Mouse (Mus musculus): ENCODE results near the gene H2-DMb1.

The H2-DMb1 gene

DNA sequence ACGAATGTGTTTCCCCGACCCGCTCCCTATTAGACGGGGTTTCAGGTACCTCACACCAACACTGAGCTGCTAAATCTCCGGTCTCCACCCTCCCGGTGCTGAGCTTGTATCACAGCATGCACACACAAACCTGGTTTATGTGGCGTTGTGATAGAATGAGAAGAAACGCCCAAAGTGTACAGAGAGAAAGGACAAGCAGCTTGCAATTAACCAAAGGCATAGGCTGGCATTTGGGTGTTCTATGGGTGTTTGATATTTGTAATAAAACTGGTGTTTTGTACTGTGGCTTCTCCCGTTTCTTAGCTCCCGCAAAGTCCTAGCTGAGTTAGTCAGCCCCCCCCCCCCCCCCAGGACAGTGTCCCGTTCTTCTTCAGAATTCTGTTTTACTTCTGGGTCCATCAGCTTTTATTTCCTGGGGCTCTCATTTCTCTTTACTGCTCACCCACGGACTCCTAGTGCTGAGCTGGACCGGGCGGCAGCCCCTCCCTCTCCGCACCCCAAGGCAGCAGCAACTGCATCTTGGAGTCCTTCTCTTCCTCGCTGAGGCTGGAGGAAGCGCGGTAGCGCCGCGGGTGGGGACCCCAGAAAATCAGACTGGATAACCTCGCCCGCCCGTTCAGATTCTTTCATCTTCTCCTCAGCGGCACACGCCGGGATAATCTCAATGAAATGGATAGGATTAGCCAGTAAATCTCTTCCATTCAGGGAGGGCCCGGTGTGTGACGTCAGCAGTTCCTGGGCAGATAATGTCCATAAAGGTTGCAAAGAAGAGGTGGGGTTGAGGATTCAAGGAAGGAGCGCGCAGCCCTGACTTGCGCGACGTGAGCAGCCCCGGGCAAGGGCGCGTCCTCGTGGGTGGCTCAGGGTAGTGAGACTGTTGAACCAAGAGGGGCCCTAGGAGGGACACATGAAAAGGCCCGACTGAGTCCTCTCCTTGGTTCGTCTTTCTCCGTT, 44.3 kb downstream of the H2-DMb1 start, which contains the start of gene Psmb8:
Gene Psmb8 (plus strand): TSS at position 781 of the 954 bp plus-strand sequence.
- peak; percentile 80 to 88 for DNase-seq

DNA sequence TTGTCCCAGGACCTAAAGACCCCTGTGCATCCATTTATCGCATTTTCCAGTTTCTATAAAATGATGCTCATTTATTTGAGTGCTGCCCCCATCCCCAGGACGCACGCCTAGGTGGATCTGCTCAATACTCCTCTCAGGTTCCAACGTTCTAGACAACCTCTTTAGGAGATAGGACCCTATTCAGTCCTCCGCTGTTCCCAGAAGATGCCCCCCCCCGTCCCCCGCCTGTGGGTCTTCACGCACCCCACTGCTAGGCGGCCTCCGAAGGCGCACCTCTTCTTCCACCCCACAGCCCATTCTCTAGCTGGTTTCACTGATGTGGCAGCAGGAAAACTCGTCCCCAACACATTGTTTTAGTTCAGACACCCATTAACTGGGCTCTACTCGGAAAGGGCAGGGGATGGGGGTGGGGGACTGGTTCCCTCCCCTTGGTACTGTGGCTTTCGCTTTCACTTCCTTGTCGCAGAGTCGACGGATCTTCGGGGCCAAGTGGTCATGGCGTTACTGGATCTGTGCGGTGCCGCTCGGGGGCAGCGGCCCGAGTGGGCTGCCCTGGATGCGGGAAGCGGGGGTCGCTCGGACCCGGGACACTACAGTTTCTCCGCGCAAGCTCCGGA, 45.1 kb downstream of the H2-DMb1 start:
- peak; percentile 76 to 81 for DNase-seq

DNA sequence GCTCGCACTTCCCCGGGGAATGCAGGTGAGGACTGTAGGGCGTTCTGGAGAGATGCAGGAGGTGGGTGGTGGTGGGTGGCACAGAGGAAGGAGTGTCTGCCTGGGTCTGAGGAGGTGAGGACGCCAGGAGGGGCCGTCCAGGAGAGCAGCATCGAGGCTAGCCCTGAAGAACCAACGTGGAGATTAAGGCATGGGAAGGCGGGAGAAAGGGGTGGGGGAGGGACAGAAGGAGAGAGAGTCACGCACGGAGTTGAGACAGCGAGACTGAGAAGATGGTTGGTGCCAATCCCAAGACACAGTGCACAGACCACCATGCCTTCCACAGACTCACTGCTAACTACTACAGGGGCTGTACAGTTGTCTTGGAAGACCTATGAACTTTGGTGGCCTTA, 45.6 kb downstream of the H2-DMb1 start:
- DNase-seq, result no peak

DNA sequence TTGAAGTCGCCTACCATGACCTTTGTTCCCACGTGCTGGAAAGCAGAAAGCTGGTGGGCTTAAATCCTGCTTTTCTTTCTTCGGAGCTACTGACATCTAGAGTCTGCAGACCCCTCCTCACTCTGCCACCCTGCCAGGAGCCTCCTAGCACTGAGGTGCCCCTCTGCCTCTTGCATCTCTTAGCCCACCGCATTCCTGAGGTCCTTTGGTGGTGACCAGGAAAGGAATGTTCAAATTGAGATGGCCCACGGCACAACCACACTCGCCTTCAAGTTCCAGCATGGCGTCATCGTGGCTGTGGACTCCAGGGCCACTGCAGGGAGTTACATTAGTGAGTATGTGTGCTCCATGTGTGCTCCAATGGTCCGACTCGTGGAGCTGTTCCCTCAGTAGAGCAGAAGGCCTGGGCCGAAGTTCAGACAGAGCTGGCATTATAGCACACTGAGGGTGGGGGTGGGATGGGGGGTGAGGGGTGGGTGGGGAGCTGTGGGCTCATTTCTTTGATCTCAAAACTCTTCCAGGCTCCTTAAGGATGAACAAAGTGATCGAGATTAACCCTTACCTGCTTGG, 46.3 kb downstream of the H2-DMb1 start:
- DNase-seq, result no peak

DNA sequence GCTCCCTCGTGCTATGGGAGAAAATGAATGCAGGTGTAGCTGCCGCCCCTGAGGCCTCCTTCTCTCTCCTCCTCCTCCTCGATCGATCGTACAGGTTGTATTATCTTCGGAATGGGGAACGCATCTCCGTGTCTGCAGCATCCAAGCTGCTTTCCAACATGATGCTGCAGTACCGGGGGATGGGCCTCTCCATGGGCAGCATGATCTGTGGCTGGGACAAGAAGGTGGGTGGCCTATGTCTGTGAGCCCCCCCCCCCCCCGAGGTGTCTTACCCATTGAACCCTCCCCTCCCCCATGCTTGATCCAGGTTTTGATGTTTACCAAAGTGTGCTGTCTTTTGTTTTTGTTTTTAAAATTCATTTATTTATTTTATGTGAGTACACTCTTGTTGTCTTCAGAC, 47.2 kb downstream of the H2-DMb1 start:
- DNase-seq, result no peak

DNA sequence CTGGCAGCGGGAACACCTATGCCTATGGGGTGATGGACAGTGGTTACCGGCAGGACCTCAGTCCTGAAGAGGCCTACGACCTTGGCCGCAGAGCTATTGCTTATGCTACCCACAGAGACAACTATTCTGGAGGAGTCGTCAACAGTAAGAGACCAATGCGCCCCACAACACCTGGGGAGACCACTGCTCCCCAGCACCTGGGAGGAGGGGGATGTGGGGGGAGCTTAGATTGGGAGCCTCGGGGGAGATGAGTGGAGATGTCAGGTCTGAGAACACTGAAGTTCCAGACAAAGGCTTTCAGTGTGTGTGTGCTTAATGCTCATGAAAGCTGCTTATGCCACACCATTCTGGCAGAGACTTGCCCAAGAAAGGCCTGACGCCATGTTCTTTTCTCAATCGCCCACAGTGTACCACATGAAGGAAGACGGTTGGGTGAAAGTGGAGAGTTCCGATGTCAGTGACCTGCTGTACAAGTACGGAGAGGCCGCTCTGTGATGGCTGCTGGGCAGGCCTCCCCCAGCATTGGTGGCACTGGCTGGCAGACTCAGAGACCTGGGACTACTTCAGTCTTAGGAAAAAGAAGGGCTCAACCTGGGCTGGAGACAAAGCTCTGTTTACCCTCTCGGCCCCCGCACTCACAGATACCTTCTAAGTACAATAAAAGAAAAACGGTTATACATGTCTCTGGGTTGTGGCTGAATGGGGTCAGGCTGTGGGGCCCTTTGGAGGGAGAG, 48.1 kb downstream of the H2-DMb1 start:
- no peak for DNase-seq

DNA sequence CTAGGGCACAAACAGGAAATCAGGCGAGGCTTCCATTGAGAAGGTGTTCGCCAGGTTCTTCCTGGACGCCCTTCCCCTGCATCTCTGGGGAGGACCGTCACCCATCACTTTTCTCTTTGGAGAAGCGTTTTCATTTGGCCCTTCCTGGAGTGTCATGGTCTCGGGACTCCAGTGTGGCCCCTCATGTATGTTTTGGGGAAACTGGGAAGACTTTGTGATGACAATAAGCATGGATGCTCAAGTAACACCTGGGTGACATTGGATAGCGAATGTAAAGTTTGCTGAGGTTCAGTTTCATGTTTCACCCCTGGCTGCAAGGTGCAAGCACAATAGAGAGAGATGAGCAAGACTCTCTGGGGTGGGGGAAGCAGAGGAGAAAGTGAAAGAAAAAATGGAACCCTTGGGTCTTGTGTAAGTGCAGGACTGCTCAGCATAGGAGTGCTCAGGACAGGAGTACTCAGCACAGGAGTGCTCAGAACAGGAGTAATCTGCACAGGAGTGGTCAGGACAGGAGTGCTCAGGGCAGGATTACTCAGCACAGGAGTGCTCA, 48.7 kb downstream of the H2-DMb1 start:
- DNase-seq, result no peak

DNA sequence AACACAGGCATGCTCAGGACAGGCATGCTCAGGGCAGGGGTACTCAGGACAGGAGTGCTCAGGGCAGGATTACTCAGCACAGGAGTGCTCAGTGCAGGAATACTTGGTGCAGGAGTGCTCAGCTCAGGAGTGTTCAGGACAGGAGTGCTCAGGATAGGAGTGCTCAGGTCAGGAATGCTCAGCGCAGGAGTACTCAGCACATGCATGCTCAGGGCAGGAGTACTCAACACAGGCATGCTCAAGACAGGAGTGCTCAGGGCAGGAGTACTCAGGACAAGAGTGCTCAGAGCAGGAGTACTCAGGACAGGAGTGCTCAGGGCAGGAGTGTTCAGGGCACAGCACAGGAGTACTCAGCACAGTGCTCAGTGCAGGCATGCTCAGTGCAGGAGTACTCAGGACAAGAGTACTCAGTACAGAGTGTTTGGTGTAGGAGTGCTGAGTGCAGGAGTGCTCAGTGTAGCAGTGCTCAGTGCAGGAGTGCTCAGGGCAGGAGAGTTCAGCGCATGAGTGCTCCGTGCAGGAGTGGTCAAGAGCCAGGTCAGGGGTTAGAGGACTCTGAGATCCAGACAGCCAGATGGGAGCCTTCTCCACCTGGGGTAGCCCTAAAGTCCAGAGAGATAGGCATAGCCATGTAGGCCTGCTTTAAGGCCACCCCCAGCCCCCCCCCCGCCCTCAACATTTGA, 50.0 kb downstream of the H2-DMb1 start:
- DNase-seq, result no peak

DNA sequence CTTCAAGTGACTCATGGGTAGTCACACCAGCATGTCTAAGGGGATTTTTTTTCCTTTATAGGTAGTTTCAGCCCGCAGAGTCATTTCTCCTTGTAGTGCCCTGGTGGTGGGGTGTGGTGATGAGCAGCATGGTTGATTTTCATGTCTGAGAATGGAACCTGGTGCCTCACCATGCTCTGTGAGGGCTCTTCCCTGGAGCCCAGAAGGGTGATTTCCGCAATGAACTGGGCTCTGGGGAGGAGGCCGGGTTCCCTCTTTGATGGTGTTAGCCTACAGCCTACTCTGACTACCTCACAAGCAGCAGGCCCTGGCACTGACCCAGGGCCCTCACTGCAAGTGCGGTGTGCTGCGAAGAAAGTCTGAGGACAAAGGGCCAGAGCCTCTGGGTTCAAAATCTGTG, 50.6 kb downstream of the H2-DMb1 start, which contains the start of gene Tap2:
Gene Tap2 (plus strand): TSS at position 84 of the 400 bp plus-strand sequence.
- no peak for DNase-seq

DNA sequence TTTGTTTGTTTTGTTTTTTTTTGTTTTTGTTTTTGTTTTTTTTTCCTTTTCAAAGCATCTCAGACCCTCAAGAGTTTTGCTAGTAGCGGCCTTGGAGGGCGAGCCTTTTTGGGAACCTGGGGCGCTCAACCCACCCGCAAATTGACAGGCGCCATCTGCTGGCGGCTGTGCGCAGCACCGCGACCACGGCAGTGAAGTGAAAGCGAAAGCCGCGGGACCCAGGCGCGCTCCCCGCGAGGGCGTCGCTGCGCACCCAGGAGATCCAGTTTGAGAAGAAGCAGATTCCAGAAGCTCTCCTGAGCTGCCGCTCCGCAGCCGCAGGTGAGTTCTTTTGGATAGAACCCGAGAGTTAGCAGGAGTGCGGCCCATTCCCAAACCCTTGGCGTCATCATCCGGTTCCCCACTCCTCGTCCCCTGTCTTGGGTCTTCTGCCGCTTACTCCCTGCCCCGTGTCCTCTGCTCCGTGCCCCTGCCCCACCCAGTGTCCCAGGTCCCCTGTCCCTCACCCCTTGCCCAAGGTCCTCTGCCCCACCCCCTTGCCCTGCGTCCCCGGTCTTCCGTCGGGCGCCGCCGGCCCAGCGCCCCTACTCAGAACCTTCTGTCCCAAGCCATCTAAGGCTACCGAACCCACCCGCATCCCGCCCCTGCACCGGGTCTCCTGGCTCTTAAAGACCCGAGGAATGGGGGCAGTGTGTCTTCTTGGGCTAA, 51.6 kb downstream of the H2-DMb1 start:
- DNase-seq, result peak; percentile 88 to 94

DNA sequence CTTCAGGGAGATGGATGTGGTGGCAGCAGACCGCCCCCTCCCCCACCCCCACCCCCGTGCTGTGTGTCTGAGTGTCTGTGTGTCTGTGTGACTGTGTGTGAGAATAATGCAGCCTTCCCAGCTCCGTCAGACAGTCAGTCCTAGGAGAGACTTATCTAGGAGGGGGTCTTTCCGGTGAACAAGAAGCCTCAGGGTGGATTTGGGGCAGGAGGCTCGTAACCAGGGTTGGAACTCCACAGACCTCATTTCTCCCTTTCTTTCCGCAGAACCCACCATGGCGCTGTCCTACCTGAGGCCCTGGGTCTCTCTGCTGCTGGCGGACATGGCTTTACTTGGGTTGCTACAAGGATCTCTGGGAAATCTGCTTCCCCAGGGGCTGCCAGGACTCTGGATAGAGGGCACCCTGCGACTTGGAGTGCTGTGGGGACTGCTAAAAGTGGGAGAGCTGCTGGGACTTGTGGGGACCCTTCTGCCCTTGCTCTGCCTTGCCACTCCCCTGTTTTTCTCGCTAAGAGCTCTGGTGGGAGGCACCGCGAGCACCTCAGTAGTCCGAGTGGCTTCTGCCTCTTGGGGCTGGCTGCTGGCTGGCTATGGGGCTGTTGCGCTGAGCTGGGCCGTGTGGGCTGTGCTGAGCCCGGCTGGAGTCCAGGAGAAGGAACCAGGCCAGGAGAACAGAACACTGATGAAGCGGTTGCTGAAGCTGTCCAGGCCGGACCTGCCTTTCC, 52.3 kb downstream of the H2-DMb1 start:
- no peak for DNase-seq

DNA sequence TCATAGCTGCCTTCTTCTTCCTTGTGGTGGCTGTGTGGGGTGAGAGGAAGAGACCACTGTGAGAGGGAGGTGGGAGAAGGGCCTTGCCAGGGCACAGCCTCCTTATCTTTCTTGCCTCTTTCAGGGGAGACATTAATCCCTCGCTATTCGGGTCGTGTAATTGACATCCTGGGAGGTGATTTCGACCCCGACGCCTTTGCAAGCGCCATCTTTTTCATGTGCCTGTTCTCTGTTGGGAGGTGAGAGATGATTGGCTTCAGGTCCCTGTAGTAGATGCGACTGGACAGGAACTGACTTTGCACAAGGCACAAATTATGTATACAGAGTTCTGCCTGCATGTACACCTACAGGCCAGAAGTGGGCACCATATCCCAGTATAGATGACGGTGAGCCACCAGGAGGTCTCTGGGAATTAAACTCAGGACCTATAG, 52.9 kb downstream of the H2-DMb1 start:
- DNase-seq, result peak in 1 of 2 experiments; percentile 20

DNA sequence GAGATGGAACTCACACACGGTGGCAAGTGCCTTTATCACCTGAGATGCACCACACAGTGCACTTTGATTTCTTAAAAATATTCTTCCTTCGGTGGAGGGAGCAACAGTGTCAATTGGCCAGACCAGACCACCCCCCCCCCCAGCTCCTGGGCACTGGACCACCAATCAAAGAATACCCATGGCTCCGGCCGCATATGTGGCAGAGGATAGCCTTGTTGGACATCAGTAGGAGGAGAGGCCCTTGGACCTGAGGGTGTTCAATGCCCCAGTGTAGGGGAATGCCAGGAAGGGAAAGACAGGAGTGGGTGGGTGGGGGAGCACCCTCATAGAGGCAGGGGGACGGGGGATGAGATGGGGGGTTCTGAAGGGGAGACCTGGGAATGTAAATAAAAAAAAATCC, 53.9 kb downstream of the H2-DMb1 start:
- peak in 1 of 2 experiments; percentile 2 for DNase-seq

DNA sequence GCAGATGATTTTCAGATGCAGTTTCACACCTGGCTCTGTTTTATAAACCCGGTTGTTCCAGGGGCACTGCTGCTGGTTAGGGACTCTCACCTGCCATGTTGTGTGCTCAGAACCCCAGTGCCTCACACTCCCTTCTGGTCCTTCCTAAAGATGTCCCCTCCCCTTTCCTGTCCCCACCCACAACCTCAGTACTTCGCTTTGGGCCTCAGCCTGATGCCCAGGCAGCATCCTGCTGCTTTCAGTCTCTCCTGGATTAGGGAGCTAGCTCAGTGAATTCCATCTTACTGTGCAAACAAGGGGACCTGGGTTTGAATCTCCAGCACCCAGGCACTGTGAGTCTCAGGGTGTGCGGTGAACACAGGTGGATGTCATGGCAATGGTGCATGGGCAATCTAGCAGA, 54.6 kb downstream of the H2-DMb1 start:
- peak in 1 of 2 experiments; percentile 21 for DNase-seq

DNA sequence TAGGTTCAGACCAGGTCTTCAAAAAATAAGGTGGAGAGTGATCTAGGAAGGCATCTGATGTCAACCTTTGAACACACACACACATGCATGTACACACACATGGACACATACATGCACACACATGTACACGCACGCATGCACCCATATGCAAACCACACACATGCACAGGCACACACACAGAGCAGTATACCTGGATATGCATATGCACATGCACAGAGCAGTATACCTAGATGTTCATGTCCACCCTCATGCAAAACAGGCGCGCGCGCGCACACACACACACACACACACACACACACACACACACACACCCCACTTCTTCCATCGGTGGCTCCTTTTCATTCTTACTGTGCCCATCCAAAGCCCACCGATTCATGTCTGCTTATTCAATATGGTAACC, 55.0 kb downstream of the H2-DMb1 start:
- DNase-seq, result peak in 1 of 2 experiments; percentile 4

DNA sequence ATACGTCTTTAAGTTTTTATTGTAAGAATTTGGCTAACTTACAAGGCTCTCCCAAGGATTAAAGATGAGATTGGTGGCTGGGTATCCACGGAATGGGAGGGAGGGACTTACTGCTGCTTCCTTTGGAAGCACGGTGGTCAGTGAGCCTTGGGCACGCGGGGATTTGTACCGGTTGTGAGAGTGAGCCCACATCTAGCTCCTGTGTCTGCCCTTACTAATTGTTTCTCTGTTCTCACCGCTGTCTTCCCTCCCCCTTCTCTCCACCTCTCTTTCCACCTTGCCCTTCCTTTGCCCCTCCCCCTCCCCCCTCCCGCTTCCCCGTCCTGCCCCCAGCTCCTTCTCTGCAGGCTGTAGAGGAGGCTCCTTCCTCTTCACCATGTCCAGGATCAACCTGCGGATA, 55.5 kb downstream of the H2-DMb1 start:
- no peak for DNase-seq

DNA sequence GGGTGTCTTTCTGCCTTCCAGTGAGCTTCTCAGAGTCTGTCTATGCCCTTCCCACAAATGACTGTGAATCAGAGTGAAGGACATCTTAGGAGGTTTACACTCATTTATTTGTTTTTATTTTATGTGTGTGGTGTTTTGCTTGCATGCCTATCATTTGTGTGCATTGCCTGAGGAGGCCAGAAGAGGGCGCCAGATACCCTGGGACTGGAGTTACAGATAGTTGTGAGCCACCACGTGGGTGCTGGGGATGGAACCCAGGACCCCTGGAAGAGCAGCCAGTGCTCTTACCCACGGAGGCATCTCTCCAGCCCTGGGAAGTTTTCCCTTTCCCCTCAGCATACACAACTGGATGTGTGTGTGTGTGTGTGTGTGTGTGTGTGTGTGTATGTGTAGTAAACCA, 56.8 kb downstream of the H2-DMb1 start:
- peak in 1 of 2 experiments; percentile 18 for DNase-seq
